In genomic region chr1:170963087-170963486, GRCm38 (mm10) we compare ENCODE assay signal across 12 mouse cellular contexts. TPM values are rescaled to one million over a fixed set of nuclear protein-coding genes. Genes with fewer than 3 reads are reported as not detected.
A peak's percentile ranks its signal among the peaks of the same experiment; 100 is the strongest.
DNase-seq lines count a peak whose midpoint lies in the region; ATAC-seq and TF ChIP-seq lines count a peak whose summit lies in the region.
"Had no signal": no experiment of that assay in that cellular context is flagged by ENCODE, and none has a peak within 500 bp of the region (broad histone marks: within the 10 kb centered on the region; RNA-seq: fewer than 3 reads in every experiment).

No protein-coding gene starts in this region.

- no peak overlapping the region for H3K4me3 ChIP-seq in kidney, embryonic 14.5 days (ENCODE audit: low read length)
- no peak overlapping the region for H3K4me3 ChIP-seq in kidney, adult 2 months (ENCODE audit: insufficient read depth, low read depth, low read length)
- no peak overlapping the region for H3K4me3 ChIP-seq in lung, postnatal 0 days (ENCODE audit: low read depth, low read length)
- no peak overlapping the region for H3K4me3 ChIP-seq in liver, embryonic 16.5 days (ENCODE audit: low read depth, low read length)
- H3K4me3 ChIP-seq: erythroblast, embryonic 14.5 days; limb, embryonic 10.5 days; neural tube, embryonic 12.5 days; stomach, embryonic 15.5 days had no signal

- H3K9ac ChIP-seq in kidney, embryonic 14.5 days (ENCODE audit: low read depth, low read length) = no peak overlapping the region
- H3K9ac ChIP-seq in lung, postnatal 0 days (replicated peaks; ENCODE audit: low read depth) = no peak overlapping the region
- no peak overlapping the region for H3K9ac ChIP-seq in liver, embryonic 16.5 days (ENCODE audit: low read depth, low read length)
- H3K9ac ChIP-seq: neural tube, embryonic 12.5 days; stomach, embryonic 15.5 days had no signal

- TF ChIP-seq POLR2A in kidney, adult 2 months (IDR thresholded peaks at IDR 0.05; ENCODE audit: low read depth, low read length) = no peak

- TF ChIP-seq CTCF in kidney, adult 2 months (conservative IDR thresholded peaks at IDR 0.05; ENCODE audit: insufficient read depth, insufficient read length, low read depth, low read length) = no peak
- TF ChIP-seq CTCF in lung, postnatal 0 days (IDR thresholded peaks at IDR 0.05) = no peak

- H3K4me1 ChIP-seq in kidney, embryonic 14.5 days (ENCODE audit: control insufficient read depth, insufficient read depth, low read length) = peaks cover 4% of the 10 kb centered on the region; the same call in 1 of the 2 replicates
- peaks cover 3% of the 10 kb centered on the region; the same call in 1 of the 2 replicates for H3K4me1 ChIP-seq in kidney, adult 2 months (ENCODE audit: control insufficient read depth, insufficient read depth, low read length)
- H3K4me1 ChIP-seq in lung, postnatal 0 days (ENCODE audit: insufficient read depth, low read depth, low read length) = no peaks in the 10 kb centered on the region
- H3K4me1 ChIP-seq in liver, embryonic 16.5 days (ENCODE audit: control insufficient read depth, low read depth, low read length) = peaks cover 4% of the 10 kb centered on the region
- H3K4me1 ChIP-seq: limb, embryonic 10.5 days; neural tube, embryonic 12.5 days had no signal

- H3K9me3 ChIP-seq in kidney, embryonic 14.5 days (ENCODE audit: control insufficient read depth, low read length) = no peaks in the 10 kb centered on the region
- H3K9me3 ChIP-seq in lung, postnatal 0 days (ENCODE audit: low read length) = no peaks in the 10 kb centered on the region
- H3K9me3 ChIP-seq in liver, embryonic 16.5 days (replicated peaks; ENCODE audit: control insufficient read depth, low read length) = no peaks in the 10 kb centered on the region
- H3K9me3 ChIP-seq: limb, embryonic 10.5 days; neural tube, embryonic 12.5 days; stomach, embryonic 15.5 days had no signal

- H3K27ac ChIP-seq in kidney, embryonic 14.5 days (ENCODE audit: low read depth, low read length) = no peak overlapping the region
- H3K27ac ChIP-seq in kidney, adult 2 months (ENCODE audit: insufficient read depth, low read depth, low read length) = no peak overlapping the region
- H3K27ac ChIP-seq in lung, postnatal 0 days (ENCODE audit: low read length) = no peak overlapping the region
- no peak overlapping the region for H3K27ac ChIP-seq in liver, embryonic 16.5 days (ENCODE audit: low read length)
- H3K27ac ChIP-seq: limb, embryonic 10.5 days; neural tube, embryonic 12.5 days; stomach, embryonic 15.5 days had no signal

- 0 out of 2 replicates have a peak, but pooled peaks have one; percentile 66 for ATAC-seq in kidney, embryonic 14.5 days (ENCODE audit: low FRiP score, low TSS enrichment)
- peak; percentile 37 for ATAC-seq in lung, postnatal 0 days
- peak; percentile 50; the same call in 1 of the 2 replicates for ATAC-seq in liver, embryonic 16.5 days (ENCODE audit: low read depth)

- H3K36me3 ChIP-seq in kidney, embryonic 14.5 days (ENCODE audit: control insufficient read depth, insufficient read depth, low read length) = no peaks in the 10 kb centered on the region
- H3K36me3 ChIP-seq in kidney, adult 2 months (ENCODE audit: control insufficient read depth, insufficient read depth, low read length) = no peaks in the 10 kb centered on the region
- no peaks in the 10 kb centered on the region for H3K36me3 ChIP-seq in lung, postnatal 0 days (ENCODE audit: insufficient read depth, low read length)
- H3K36me3 ChIP-seq in liver, embryonic 16.5 days (ENCODE audit: control insufficient read depth, insufficient read depth) = no peaks in the 10 kb centered on the region
- H3K36me3 ChIP-seq: limb, embryonic 10.5 days; neural tube, embryonic 12.5 days; stomach, embryonic 15.5 days had no signal

- no peak for TF ChIP-seq EP300 in lung, postnatal 0 days (IDR thresholded peaks at IDR 0.05)

- no peaks in the 10 kb centered on the region for H3K27me3 ChIP-seq in kidney, embryonic 14.5 days (ENCODE audit: control insufficient read depth, insufficient read depth, low read length)
- no peaks in the 10 kb centered on the region for H3K27me3 ChIP-seq in kidney, adult 2 months (replicated peaks; ENCODE audit: control insufficient read depth, insufficient read depth, low read length)
- no peaks in the 10 kb centered on the region for H3K27me3 ChIP-seq in lung, postnatal 0 days (replicated peaks; ENCODE audit: insufficient read depth, low read length)
- no peaks in the 10 kb centered on the region for H3K27me3 ChIP-seq in liver, embryonic 16.5 days (ENCODE audit: control insufficient read depth, insufficient read depth, low read depth, low read length)
- H3K27me3 ChIP-seq: neural tube, embryonic 12.5 days; stomach, embryonic 15.5 days had no signal

- DNase-seq in kidney, adult 2 months = no peak
- peak; percentile 18 for DNase-seq in lung, postnatal 0 days (ENCODE audit: low spot score)
- no peak for DNase-seq in lung, postnatal 14 days
- peak; percentile 84 for DNase-seq in R1 (ENCODE audit: low read depth, low spot score)
- no peak for DNase-seq in urinary bladder, postnatal 14 days (ENCODE audit: low spot score)
- DNase-seq: thymus, postnatal 4 days had no signal

- no peak overlapping the region for H3K4me2 ChIP-seq in kidney, embryonic 14.5 days (replicated peaks; ENCODE audit: low read depth, low read length)
- no peak overlapping the region for H3K4me2 ChIP-seq in lung, postnatal 0 days (replicated peaks; ENCODE audit: low read depth, low read length)
- no peak overlapping the region for H3K4me2 ChIP-seq in liver, embryonic 16.5 days (ENCODE audit: low read depth, low read length)
- H3K4me2 ChIP-seq: neural tube, embryonic 12.5 days; stomach, embryonic 15.5 days had no signal

- WGBS in kidney, embryonic 14.5 days = 61% methylated on average over 7 of the region's 7 CpGs
- 57% methylated on average over 7 of the region's 7 CpGs for WGBS in kidney, adult 2 months
- WGBS in lung, postnatal 0 days = 55% methylated on average over 7 of the region's 7 CpGs
- WGBS in liver, embryonic 16.5 days (ENCODE audit: insufficient replicate concordance) = 66% methylated on average over 7 of the region's 7 CpGs

RNA-seq across cellular contexts. Expression of gene Fcgr2b, which starts 13.3 kb away (rescaled TPM):
- 1.3 and 1.4 TPM in 2 replicates for polyA plus RNA-seq in kidney, embryonic 14.5 days (2014; fragmentation: Nextera tagmentation; extraction: Ambion mirVana)
- polyA plus RNA-seq in kidney, adult 2 months (2012; rRNA removed) = 61.7 and 64.6 TPM in 2 replicates
- 6.9 and 9.2 TPM in 2 replicates for polyA plus RNA-seq in lung, postnatal 0 days (2015; fragmentation: Nextera tagmentation; extraction: Ambion mirVana)
- polyA plus RNA-seq in liver, embryonic 16.5 days (2015; fragmentation: Nextera tagmentation; extraction: Ambion mirVana) = 6.1 and 6.7 TPM in 2 replicates
- polyA plus RNA-seq: erythroblast, embryonic 14.5 days had no signal

RNA-seq across cellular contexts. Expression of gene Fcrla, which starts 35.7 kb away (rescaled TPM):
- polyA plus RNA-seq in kidney, embryonic 14.5 days (2014; fragmentation: Nextera tagmentation; extraction: Ambion mirVana) = not detected in 2 replicates
- 0.71 and 6.4 TPM in 2 replicates for polyA plus RNA-seq in kidney, adult 2 months (2012; rRNA removed)
- 0.67 and 0.76 TPM in 2 replicates for polyA plus RNA-seq in lung, postnatal 0 days (2015; fragmentation: Nextera tagmentation; extraction: Ambion mirVana)
- 0.67 and 1.3 TPM in 2 replicates for polyA plus RNA-seq in liver, embryonic 16.5 days (2015; fragmentation: Nextera tagmentation; extraction: Ambion mirVana)
- polyA plus RNA-seq: erythroblast, embryonic 14.5 days; limb, embryonic 10.5 days; neural tube, embryonic 12.5 days had no signal

RNA-seq across cellular contexts. Expression of gene Fcrlb, which starts 50.3 kb away (rescaled TPM):
- polyA plus RNA-seq in kidney, embryonic 14.5 days (2014; fragmentation: Nextera tagmentation; extraction: Ambion mirVana) = not detected in 2 replicates
- polyA plus RNA-seq in kidney, adult 2 months (2012; rRNA removed) = 0.31 and 0.54 TPM in 2 replicates
- polyA plus RNA-seq in lung, postnatal 0 days (2015; fragmentation: Nextera tagmentation; extraction: Ambion mirVana) = 0.26 TPM in 1 of 2 replicates, not detected in the other
- 0.06 and 0.07 TPM in 2 replicates for polyA plus RNA-seq in liver, embryonic 16.5 days (2015; fragmentation: Nextera tagmentation; extraction: Ambion mirVana)
- polyA plus RNA-seq: erythroblast, embryonic 14.5 days; limb, embryonic 10.5 days had no signal

RNA-seq across cellular contexts. Expression of gene Fcgr4, which starts 55.6 kb away (rescaled TPM):
- polyA plus RNA-seq in kidney, embryonic 14.5 days (2014; fragmentation: Nextera tagmentation; extraction: Ambion mirVana) = 0.97 and 1.0 TPM in 2 replicates
- polyA plus RNA-seq in kidney, adult 2 months (2012; rRNA removed) = 3.3 and 3.7 TPM in 2 replicates
- polyA plus RNA-seq in lung, postnatal 0 days (2015; fragmentation: Nextera tagmentation; extraction: Ambion mirVana) = 3.3 and 4.0 TPM in 2 replicates
- 4.1 and 4.3 TPM in 2 replicates for polyA plus RNA-seq in liver, embryonic 16.5 days (2015; fragmentation: Nextera tagmentation; extraction: Ambion mirVana)
- polyA plus RNA-seq: erythroblast, embryonic 14.5 days; limb, embryonic 10.5 days had no signal

Comparison
In these comparisons a context has a peak if more than half of its experiments do, and no peak if none do; other contexts are left out.
1. DNase-seq: peak in lung, postnatal 0 days (single experiment) and R1 (single experiment); none in kidney, adult 2 months (single experiment), lung, postnatal 14 days (single experiment) and urinary bladder, postnatal 14 days (single experiment).
2. Peak in every context shown above with its lines, with median percentiles within 50 percentile points of each other: ATAC-seq.